Mouse (Mus musculus): ENCODE results near the gene Thtpa. TPM values are rescaled to one million over a fixed set of nuclear protein-coding genes. Genes with fewer than 3 reads are reported as not detected.

Gene Thtpa
- polyA plus RNA-seq, 1 experiment from 2014 or later: 20.8 TPM

- no peak for TF ChIP-seq CTCF (IDR thresholded peaks at IDR 0.05; ENCODE audit: low read depth)
- 90% methylated on average over 22 of the region's 22 CpGs for WGBS
- H3K27me3 ChIP-seq (ENCODE audit: insufficient read depth, low read length): no peaks in the 10 kb centered on the region
- no peak for DNase-seq (ENCODE audit: low spot score)
- H3K4me2 ChIP-seq (ENCODE audit: low read length): no peak overlapping the region
- no peak for ATAC-seq (replicated peaks; ENCODE audit: low FRiP score, low read depth)
- H3K4me1 ChIP-seq (replicated peaks; ENCODE audit: insufficient read depth, low read length): peaks cover 6% of the 10 kb centered on the region; the same call in 1 of the 2 replicates
- H3K4me3 ChIP-seq (replicated peaks; ENCODE audit: low read depth, low read length): no peak overlapping the region
- 0 out of 2 replicates have a peak, but pooled peaks cover 6% of the 10 kb centered on the region for H3K36me3 ChIP-seq (ENCODE audit: insufficient read depth, low read length)
- no peaks in the 10 kb centered on the region for H3K9me3 ChIP-seq (replicated peaks; ENCODE audit: low read length)
- no peak overlapping the region for H3K9ac ChIP-seq (ENCODE audit: low read depth, low read length)
- no peak overlapping the region for H3K27ac ChIP-seq
Measured at GRCm38 (mm10) chr14:55063581-55064381, 30.8 kb upstream of the Thtpa start.

DNA sequence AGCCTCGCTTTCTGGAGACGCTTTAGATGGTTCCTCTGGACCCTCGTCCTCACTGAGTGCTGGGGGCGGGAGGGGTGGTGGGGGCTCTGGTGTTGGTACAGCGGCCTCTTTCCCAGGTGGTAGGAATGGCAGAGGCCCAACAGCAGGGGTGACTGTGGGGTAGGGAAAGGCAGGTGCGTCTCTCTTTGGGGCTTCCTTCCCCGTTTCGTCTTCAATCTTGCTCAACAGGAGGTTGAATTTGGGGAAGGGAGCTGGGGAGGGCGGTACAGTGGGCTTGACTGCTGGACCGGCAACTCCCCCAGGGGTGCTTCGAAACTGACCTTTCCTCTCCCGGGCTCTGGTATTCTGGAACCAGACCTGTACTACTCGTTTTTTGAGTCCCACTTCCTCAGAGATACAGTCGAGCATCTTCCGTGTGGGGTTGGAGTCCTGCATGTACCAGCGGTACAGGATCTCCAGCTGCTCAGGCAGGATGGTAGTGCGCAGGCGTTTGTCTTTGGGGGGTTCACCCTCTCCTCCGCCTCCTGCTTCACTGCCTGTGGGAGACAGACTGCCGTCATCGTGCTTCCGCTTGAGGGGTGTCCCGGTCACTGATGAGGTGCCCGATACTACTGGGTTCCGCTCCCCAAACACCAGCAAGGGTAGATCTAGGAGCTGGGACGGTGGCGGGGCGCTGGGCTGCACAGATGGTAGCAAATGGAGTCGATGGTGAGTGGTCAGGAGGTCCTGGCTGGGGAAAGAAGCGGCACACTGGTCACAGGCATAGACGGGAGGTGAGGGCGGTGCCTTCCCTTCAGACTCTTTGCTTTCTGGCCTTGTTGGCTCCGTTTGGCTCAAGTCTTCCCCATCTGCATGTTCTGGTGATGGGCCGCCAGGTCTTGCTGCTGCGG is 29.9 kb upstream of the Thtpa start:
- TF ChIP-seq CTCF (IDR thresholded peaks at IDR 0.05; ENCODE audit: low read depth): no peak
- 82% methylated on average over 35 of the region's 35 CpGs for WGBS
- Histone ChIP-seq H3K9ac (ENCODE audit: low read depth, low read length) (no peak overlapping the region), H3K4me3 (replicated peaks; ENCODE audit: low read depth, low read length) (no peak overlapping the region), H3K36me3 (ENCODE audit: insufficient read depth, low read length) (0 out of 2 replicates have a peak, but pooled peaks cover 6% of the 10 kb centered on the region), H3K27me3 (ENCODE audit: insufficient read depth, low read length) (no peaks in the 10 kb centered on the region), H3K4me2 (ENCODE audit: low read length) (no peak overlapping the region), H3K4me1 (replicated peaks; ENCODE audit: insufficient read depth, low read length) (peaks cover 6% of the 10 kb centered on the region; the same call in 1 of the 2 replicates), H3K9me3 (replicated peaks; ENCODE audit: low read length) (no peaks in the 10 kb centered on the region), H3K27ac (no peak overlapping the region)
- DNase-seq (ENCODE audit: low spot score): no peak
- ATAC-seq (replicated peaks; ENCODE audit: low FRiP score, low read depth): no peak

DNA sequence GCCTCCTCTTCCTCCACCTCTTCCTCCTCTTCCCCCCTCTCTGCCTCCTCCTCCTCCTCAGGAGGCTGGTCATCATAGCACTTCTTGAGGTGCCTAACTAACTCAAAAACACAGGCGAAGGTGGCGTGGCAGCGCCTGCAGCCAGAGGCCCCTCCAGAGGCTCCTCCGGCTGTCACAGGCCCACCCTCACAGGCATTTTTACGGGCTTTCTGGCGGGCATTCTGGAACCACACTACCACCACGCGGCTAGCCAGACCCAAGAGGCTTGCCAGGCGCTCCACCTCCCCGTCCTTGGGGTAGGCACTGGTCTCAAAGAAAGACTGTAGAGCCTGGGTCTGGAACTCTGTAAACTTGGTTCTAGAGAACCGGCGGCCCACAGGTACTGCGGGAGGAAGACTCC is 29.2 kb upstream of the Thtpa start:
- TF ChIP-seq CTCF (IDR thresholded peaks at IDR 0.05; ENCODE audit: low read depth): no peak
- no peaks in the 10 kb centered on the region for H3K9me3 ChIP-seq (replicated peaks; ENCODE audit: low read length)

DNA sequence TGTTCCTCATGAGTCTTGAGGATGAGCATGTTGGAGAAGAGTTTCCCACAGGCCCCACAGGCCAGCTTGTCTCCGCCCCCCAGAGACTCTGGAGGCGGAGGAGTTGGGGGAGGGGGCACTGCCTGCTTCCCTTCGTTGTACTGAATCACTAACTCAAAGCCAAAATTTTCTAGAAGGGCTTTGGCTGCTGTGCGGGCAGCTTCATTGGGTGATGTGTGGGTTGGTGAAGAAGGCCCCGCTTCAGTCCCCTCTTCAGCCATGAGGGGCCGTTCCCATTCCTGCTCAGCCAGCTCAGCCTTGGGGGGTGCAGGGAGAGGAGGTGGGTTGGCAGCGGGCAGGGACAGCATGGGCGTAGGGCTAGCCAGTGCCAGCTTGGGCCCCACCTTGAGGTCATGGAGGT is 28.5 kb upstream of the Thtpa start:
- no peak overlapping the region for H3K4me3 ChIP-seq (replicated peaks; ENCODE audit: low read depth, low read length)
- H3K4me2 ChIP-seq (ENCODE audit: low read length): no peak overlapping the region
- 89% methylated on average over 8 of the region's 8 CpGs for WGBS
- ATAC-seq (replicated peaks; ENCODE audit: low FRiP score, low read depth): no peak
- no peaks in the 10 kb centered on the region for H3K27me3 ChIP-seq (ENCODE audit: insufficient read depth, low read length)
- no peaks in the 10 kb centered on the region for H3K9me3 ChIP-seq (replicated peaks; ENCODE audit: low read length)
- TF ChIP-seq CTCF (IDR thresholded peaks at IDR 0.05; ENCODE audit: low read depth): no peak
- H3K36me3 ChIP-seq (ENCODE audit: insufficient read depth, low read length): 0 out of 2 replicates have a peak, but pooled peaks cover 6% of the 10 kb centered on the region
- no peak overlapping the region for H3K27ac ChIP-seq
- H3K9ac ChIP-seq (ENCODE audit: low read depth, low read length): no peak overlapping the region
- DNase-seq (ENCODE audit: low spot score): no peak
- peaks cover 4% of the 10 kb centered on the region; the same call in 1 of the 2 replicates for H3K4me1 ChIP-seq (replicated peaks; ENCODE audit: insufficient read depth, low read length)

More for the DNA sequence above, 29.2 kb upstream of the Thtpa start:
- Histone ChIP-seq H3K4me3 (replicated peaks; ENCODE audit: low read depth, low read length) (no peak overlapping the region), H3K4me1 (replicated peaks; ENCODE audit: insufficient read depth, low read length) (peaks cover 6% of the 10 kb centered on the region; the same call in 1 of the 2 replicates), H3K36me3 (ENCODE audit: insufficient read depth, low read length) (0 out of 2 replicates have a peak, but pooled peaks cover 6% of the 10 kb centered on the region), H3K27ac (no peak overlapping the region), H3K9ac (ENCODE audit: low read depth, low read length) (no peak overlapping the region), H3K4me2 (ENCODE audit: low read length) (no peak overlapping the region), H3K27me3 (ENCODE audit: insufficient read depth, low read length) (no peaks in the 10 kb centered on the region)
- WGBS: 92% methylated on average over 13 of the region's 13 CpGs
- ATAC-seq (replicated peaks; ENCODE audit: low FRiP score, low read depth): no peak
- no peak for DNase-seq (ENCODE audit: low spot score)

DNA sequence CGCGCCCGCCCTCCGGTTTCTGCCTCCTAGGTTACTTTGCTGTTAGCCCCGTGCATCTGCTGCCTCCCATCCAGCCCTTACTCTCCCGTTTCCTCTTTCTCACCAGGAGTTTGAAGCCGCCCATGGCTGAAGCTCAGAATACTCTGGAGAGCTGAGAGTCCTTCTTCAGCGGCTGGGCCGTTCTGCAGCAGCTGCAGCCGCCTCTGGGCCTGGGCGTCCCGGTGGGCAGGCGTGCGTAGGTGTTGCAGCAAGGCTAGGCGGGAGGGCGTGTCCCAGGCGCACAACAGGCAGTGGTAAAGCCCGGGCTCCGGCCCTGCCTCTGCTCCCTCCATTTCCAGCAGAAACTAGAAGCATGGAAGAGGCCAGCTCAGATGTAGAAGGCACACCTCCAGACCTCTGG is 22.8 kb upstream of the Thtpa start:
- WGBS: 14% methylated on average over 19 of the region's 19 CpGs
- Histone ChIP-seq H3K4me2 (ENCODE audit: low read length) (peak overlapping the region; percentile 40), H3K36me3 (ENCODE audit: insufficient read depth, low read length) (0 out of 2 replicates have a peak, but pooled peaks cover under 1% of the 10 kb centered on the region), H3K27ac (no peak overlapping the region), H3K9me3 (replicated peaks; ENCODE audit: low read length) (no peaks in the 10 kb centered on the region), H3K27me3 (ENCODE audit: insufficient read depth, low read length) (no peaks in the 10 kb centered on the region), H3K4me3 (replicated peaks; ENCODE audit: low read depth, low read length) (no peak overlapping the region), H3K9ac (ENCODE audit: low read depth, low read length) (peak overlapping the region; percentile 23; the same call in 1 of the 2 replicates), H3K4me1 (replicated peaks; ENCODE audit: insufficient read depth, low read length) (no peaks in the 10 kb centered on the region)
- TF ChIP-seq CTCF (IDR thresholded peaks at IDR 0.05; ENCODE audit: low read depth): no peak
- peak; percentile 38 for DNase-seq (ENCODE audit: low spot score)
- no peak; the same call in 1 of the 2 replicates for ATAC-seq (replicated peaks; ENCODE audit: low FRiP score, low read depth)

DNA sequence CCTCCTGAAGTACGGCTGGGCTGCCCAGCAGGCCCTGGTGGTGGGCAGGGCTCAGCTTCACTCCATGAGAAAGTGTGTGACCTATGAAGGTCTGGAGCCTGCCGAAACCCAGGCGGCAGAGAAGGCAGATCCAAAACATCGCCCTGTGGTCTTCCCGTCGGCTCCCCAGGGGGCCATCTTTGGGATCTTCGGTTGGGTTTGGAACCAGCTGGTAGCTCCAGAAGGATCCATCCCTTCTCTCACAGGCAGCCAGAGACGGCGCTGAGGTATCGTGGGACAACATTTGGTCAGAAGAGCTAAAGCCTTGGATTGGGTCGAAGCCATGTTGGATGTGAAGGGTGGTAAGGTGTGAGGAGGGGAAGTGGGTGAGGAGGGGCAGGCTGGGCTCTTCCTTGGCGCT is 20.2 kb upstream of the Thtpa start:
- ATAC-seq (replicated peaks; ENCODE audit: low FRiP score, low read depth): no peak
- no peak overlapping the region for H3K9ac ChIP-seq (ENCODE audit: low read depth, low read length)
- H3K4me3 ChIP-seq (replicated peaks; ENCODE audit: low read depth, low read length): no peak overlapping the region
- peaks cover 11% of the 10 kb centered on the region for H3K4me1 ChIP-seq (replicated peaks; ENCODE audit: insufficient read depth, low read length)
- H3K27ac ChIP-seq: no peak overlapping the region
- DNase-seq (ENCODE audit: low spot score): no peak
- no peaks in the 10 kb centered on the region for H3K27me3 ChIP-seq (ENCODE audit: insufficient read depth, low read length)
- H3K9me3 ChIP-seq (replicated peaks; ENCODE audit: low read length): no peaks in the 10 kb centered on the region
- H3K36me3 ChIP-seq (ENCODE audit: insufficient read depth, low read length): no peaks in the 10 kb centered on the region
- H3K4me2 ChIP-seq (ENCODE audit: low read length): no peak overlapping the region
- WGBS: 94% methylated on average over 12 of the region's 12 CpGs
- TF ChIP-seq CTCF (IDR thresholded peaks at IDR 0.05; ENCODE audit: low read depth): no peak
